Mouse (Mus musculus): Measurements from ENCODE around the gene Map3k4. TPM values are rescaled to one million over a fixed set of nuclear protein-coding genes. Genes with fewer than 3 reads are reported as not detected.

Map3k4 gene
- total and polyA plus RNA-seq, 2 experiments, result 10.7 to 19.2 TPM

DNA sequence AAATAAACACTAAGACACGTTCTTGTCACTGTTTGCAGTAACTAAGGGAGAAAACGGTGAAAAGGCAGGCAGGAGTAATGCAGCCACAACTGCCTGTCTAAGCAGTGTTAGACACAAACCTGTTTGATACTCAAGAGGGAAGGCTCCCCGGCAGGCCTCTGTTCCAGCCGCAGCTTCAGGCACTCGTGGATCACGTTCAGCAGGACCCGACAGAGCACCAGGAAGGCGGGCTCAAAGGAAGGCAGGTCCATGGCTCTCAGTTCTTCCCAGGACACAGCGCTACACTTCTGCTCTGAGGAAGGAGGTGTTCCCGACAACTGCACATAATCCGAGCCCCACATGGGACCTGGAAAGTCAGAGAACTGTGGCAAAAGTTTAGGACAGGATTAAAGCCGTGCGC is 54.8 kb downstream of the Map3k4 start:
- H3K36me3 ChIP-seq (ENCODE audit: control insufficient read depth, insufficient read depth, low read length), result peaks cover 9% of the 10 kb centered on the region; the same call in 1 of the 2 replicates
- 85% methylated on average over 13 of the region's 13 CpGs for WGBS
- no peak for TF ChIP-seq CTCF (IDR thresholded peaks at IDR 0.05; ENCODE audit: low read depth, low read length)
- TF ChIP-seq POLR2A (IDR thresholded peaks at IDR 0.05; ENCODE audit: extremely low read depth, insufficient read depth, low read length), result no peak
- no peaks in the 10 kb centered on the region for H3K27me3 ChIP-seq (ENCODE audit: control insufficient read depth, insufficient read depth, low read length)
- no peak overlapping the region for H3K4me3 ChIP-seq (ENCODE audit: insufficient read depth, low read depth, low read length)
- no peak overlapping the region for H3K9ac ChIP-seq (ENCODE audit: low read depth, low read length)
- no peak overlapping the region for H3K27ac ChIP-seq (replicated peaks; ENCODE audit: insufficient read depth, low read depth, low read length)
- no peaks in the 10 kb centered on the region for H3K4me1 ChIP-seq (ENCODE audit: control insufficient read depth, insufficient read depth, low read length)
- no peak for DNase-seq (ENCODE audit: extremely low read depth, low read depth, low spot score)
- no peaks in the 10 kb centered on the region for H3K79me2 ChIP-seq (ENCODE audit: control insufficient read depth, insufficient read depth, low read length)

- Histone ChIP-seq H3K36me3 (ENCODE audit: control insufficient read depth, insufficient read depth, low read length) (peaks cover 13% of the 10 kb centered on the region; the same call in 1 of the 2 replicates), H3K4me3 (ENCODE audit: insufficient read depth, low read depth, low read length) (no peak overlapping the region), H3K9ac (ENCODE audit: low read depth, low read length) (no peak overlapping the region), H3K4me1 (ENCODE audit: control insufficient read depth, insufficient read depth, low read length) (no peaks in the 10 kb centered on the region), H3K79me2 (ENCODE audit: control insufficient read depth, insufficient read depth, low read length) (no peaks in the 10 kb centered on the region), H3K27ac (replicated peaks; ENCODE audit: insufficient read depth, low read depth, low read length) (no peak overlapping the region), H3K27me3 (ENCODE audit: control insufficient read depth, insufficient read depth, low read length) (no peaks in the 10 kb centered on the region)
- WGBS, result 96% methylated on average over 8 of the region's 8 CpGs
- TF ChIP-seq POLR2A (IDR thresholded peaks at IDR 0.05; ENCODE audit: extremely low read depth, insufficient read depth, low read length), result no peak
- TF ChIP-seq CTCF (IDR thresholded peaks at IDR 0.05; ENCODE audit: low read depth, low read length), result no peak
- DNase-seq (ENCODE audit: extremely low read depth, low read depth, low spot score), result no peak
These were observed 55.7 kb downstream of the Map3k4 start for GRCm38 (mm10) chr17:12262851-12263250.

GRCm38 (mm10) chr17:12261887-12262286 is 56.7 kb downstream of the Map3k4 start:
- 49% methylated on average over 2 of the region's 2 CpGs for WGBS
- H3K4me1 ChIP-seq (ENCODE audit: control insufficient read depth, insufficient read depth, low read length), result no peaks in the 10 kb centered on the region
- H3K36me3 ChIP-seq (ENCODE audit: control insufficient read depth, insufficient read depth, low read length), result peaks cover 20% of the 10 kb centered on the region
- no peak overlapping the region for H3K27ac ChIP-seq (replicated peaks; ENCODE audit: insufficient read depth, low read depth, low read length)
- H3K4me3 ChIP-seq (ENCODE audit: insufficient read depth, low read depth, low read length), result no peak overlapping the region
- DNase-seq (ENCODE audit: extremely low read depth, low read depth, low spot score), result no peak
- H3K27me3 ChIP-seq (ENCODE audit: control insufficient read depth, insufficient read depth, low read length), result no peaks in the 10 kb centered on the region
- H3K79me2 ChIP-seq (ENCODE audit: control insufficient read depth, insufficient read depth, low read length), result no peaks in the 10 kb centered on the region
- TF ChIP-seq POLR2A (IDR thresholded peaks at IDR 0.05; ENCODE audit: extremely low read depth, insufficient read depth, low read length), result no peak
- peak; percentile 50 for TF ChIP-seq CTCF (IDR thresholded peaks at IDR 0.05; ENCODE audit: low read depth, low read length)
- no peak overlapping the region for H3K9ac ChIP-seq (ENCODE audit: low read depth, low read length)

- Histone ChIP-seq H3K27me3 (ENCODE audit: control insufficient read depth, insufficient read depth, low read length) (no peaks in the 10 kb centered on the region), H3K79me2 (ENCODE audit: control insufficient read depth, insufficient read depth, low read length) (no peaks in the 10 kb centered on the region), H3K4me3 (ENCODE audit: insufficient read depth, low read depth, low read length) (no peak overlapping the region), H3K36me3 (ENCODE audit: control insufficient read depth, insufficient read depth, low read length) (peaks cover 22% of the 10 kb centered on the region), H3K27ac (replicated peaks; ENCODE audit: insufficient read depth, low read depth, low read length) (no peak overlapping the region), H3K4me1 (ENCODE audit: control insufficient read depth, insufficient read depth, low read length) (no peaks in the 10 kb centered on the region), H3K9ac (ENCODE audit: low read depth, low read length) (no peak overlapping the region)
- DNase-seq (ENCODE audit: extremely low read depth, low read depth, low spot score), result no peak
- TF ChIP-seq CTCF (IDR thresholded peaks at IDR 0.05; ENCODE audit: low read depth, low read length) (no peak), POLR2A (IDR thresholded peaks at IDR 0.05; ENCODE audit: extremely low read depth, insufficient read depth, low read length) (no peak)
- WGBS, result 96% methylated on average over 7 of the region's 7 CpGs
These were observed 57.2 kb downstream of the Map3k4 start for GRCm38 (mm10) chr17:12261376-12261775.

- Histone ChIP-seq H3K9ac (ENCODE audit: low read depth, low read length) (no peak overlapping the region), H3K27ac (replicated peaks; ENCODE audit: insufficient read depth, low read depth, low read length) (no peak overlapping the region), H3K36me3 (ENCODE audit: control insufficient read depth, insufficient read depth, low read length) (peaks cover 27% of the 10 kb centered on the region), H3K4me1 (ENCODE audit: control insufficient read depth, insufficient read depth, low read length) (no peaks in the 10 kb centered on the region), H3K27me3 (ENCODE audit: control insufficient read depth, insufficient read depth, low read length) (no peaks in the 10 kb centered on the region), H3K79me2 (ENCODE audit: control insufficient read depth, insufficient read depth, low read length) (no peaks in the 10 kb centered on the region), H3K4me3 (ENCODE audit: insufficient read depth, low read depth, low read length) (no peak overlapping the region)
- 88% methylated on average over 8 of the region's 8 CpGs for WGBS
- TF ChIP-seq POLR2A (IDR thresholded peaks at IDR 0.05; ENCODE audit: extremely low read depth, insufficient read depth, low read length), result no peak
- TF ChIP-seq CTCF (IDR thresholded peaks at IDR 0.05; ENCODE audit: low read depth, low read length), result no peak
- DNase-seq (ENCODE audit: extremely low read depth, low read depth, low spot score), result no peak
These were observed 58.6 kb downstream of the Map3k4 start for GRCm38 (mm10) chr17:12259957-12260356.

DNA sequence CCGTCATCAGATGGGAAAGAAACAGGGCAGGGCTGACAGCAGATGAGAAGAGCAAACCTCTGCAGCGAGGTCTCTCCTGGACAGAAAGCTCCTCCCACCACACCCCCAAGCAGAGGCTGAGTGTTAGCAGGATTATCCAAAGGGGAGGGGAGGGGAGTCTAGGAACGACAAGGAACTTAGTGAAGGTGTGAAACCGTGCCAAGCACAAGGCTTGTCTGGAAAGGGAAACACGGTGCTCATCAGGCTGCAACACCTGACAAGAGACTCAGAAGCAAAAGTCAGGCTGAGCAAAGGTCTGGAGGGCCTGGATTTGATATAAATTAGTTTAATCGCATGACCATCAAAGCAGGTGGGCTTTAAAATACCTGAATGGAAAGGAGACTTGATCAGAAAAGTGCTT is 60.1 kb downstream of the Map3k4 start:
- no peak overlapping the region for H3K4me3 ChIP-seq (ENCODE audit: insufficient read depth, low read depth, low read length)
- no peak overlapping the region for H3K9ac ChIP-seq (ENCODE audit: low read depth, low read length)
- peaks cover 31% of the 10 kb centered on the region for H3K36me3 ChIP-seq (ENCODE audit: control insufficient read depth, insufficient read depth, low read length)
- TF ChIP-seq CTCF (IDR thresholded peaks at IDR 0.05; ENCODE audit: low read depth, low read length), result no peak
- TF ChIP-seq POLR2A (IDR thresholded peaks at IDR 0.05; ENCODE audit: extremely low read depth, insufficient read depth, low read length), result no peak
- H3K79me2 ChIP-seq (ENCODE audit: control insufficient read depth, insufficient read depth, low read length), result no peaks in the 10 kb centered on the region
- H3K4me1 ChIP-seq (ENCODE audit: control insufficient read depth, insufficient read depth, low read length), result no peaks in the 10 kb centered on the region
- no peak overlapping the region for H3K27ac ChIP-seq (replicated peaks; ENCODE audit: insufficient read depth, low read depth, low read length)
- H3K27me3 ChIP-seq (ENCODE audit: control insufficient read depth, insufficient read depth, low read length), result no peaks in the 10 kb centered on the region
- no peak for DNase-seq (ENCODE audit: extremely low read depth, low read depth, low spot score)
- WGBS, result 93% methylated on average over 6 of the region's 6 CpGs

Data from liver, adult 2 months (tissue).